Mouse (Mus musculus) ES-E14 (cell line): Measurements from ENCODE around the gene Ect2.

Source experiments
- CHD2 ChIP-seq: IDR thresholded peaks from 2 replicates; pipeline ENCODE4 v1.6.1; 2014; ENCODE audit warnings: mild to moderate bottlenecking, low read depth, low read length, inconsistent platforms
- HCFC1 ChIP-seq: IDR thresholded peaks from 2 replicates; pipeline ENCODE4 v1.6.1; 2012; ENCODE audit warnings: low read length, inconsistent platforms, borderline replicate concordance; ENCODE audit not compliant: insufficient read depth
- MAFK ChIP-seq: IDR thresholded peaks from 2 replicates; pipeline ENCODE4 v1.6.1; 2014; ENCODE audit warnings: mild to moderate bottlenecking, low read depth, low read length, inconsistent platforms; ENCODE audit not compliant: insufficient read depth
- ZC3H11A ChIP-seq: IDR thresholded peaks from 2 replicates; pipeline ENCODE4 v1.6.1; 2012; ENCODE audit warnings: low read depth, mild to moderate bottlenecking, inconsistent platforms, low read length, borderline replicate concordance
- ZNF384 ChIP-seq: IDR thresholded peaks from 2 replicates; pipeline ENCODE4 v1.6.1; 2012; ENCODE audit warnings: low read depth, low read length, inconsistent platforms

GRCm38 (mm10) chr3:27081229-27082060 is 72.2 kb downstream of the Ect2 start:
- TF ChIP-seq HCFC1 (no peak), ZNF384 (no peak), CHD2 (no peak), MAFK (no peak), ZC3H11A (no peak)
